Mouse (Mus musculus): ENCODE measurements at regions not wholly inside any gene's neighbourhood (a gene's known extent, or its start where the extent isn't known, plus 50 kb on each side); places are given as distances from the start of the nearest gene placed in this dataset.

- Histone ChIP-seq H3K4me2 (no peak overlapping the region), H3K9me3 (ENCODE audit: control insufficient read depth, low read length) (no peaks in the 10 kb centered on the region), H3K4me3 (ENCODE audit: low read depth, low read length) (no peak overlapping the region), H3K27me3 (replicated peaks; ENCODE audit: control insufficient read depth, insufficient read depth, low read length) (no peaks in the 10 kb centered on the region), H3K36me3 (ENCODE audit: control insufficient read depth, insufficient read depth, low read length) (no peaks in the 10 kb centered on the region), H3K4me1 (replicated peaks; ENCODE audit: control insufficient read depth, insufficient read depth, low read length) (peaks cover 2% of the 10 kb centered on the region), H3K27ac (ENCODE audit: low read depth, low read length) (no peak overlapping the region), H3K9ac (ENCODE audit: low read depth, low read length) (no peak overlapping the region)
- DNase-seq (ENCODE audit: low spot score) (no peak), ATAC-seq (replicated peaks; ENCODE audit: low FRiP score) (no peak)
- WGBS = 69% methylated on average over 4 of the region's 4 CpGs
Observed at GRCm38 (mm10) chr17:83115146-83115545, 99.9 kb upstream of the Pkdcc start.

GRCm38 (mm10) chr17:83115832-83116480 lies 99.1 kb upstream of the Pkdcc start:
- 59% methylated on average over 5 of the region's 6 CpGs for WGBS
- Histone ChIP-seq H3K4me3 (ENCODE audit: low read depth, low read length) (no peak overlapping the region), H3K4me1 (replicated peaks; ENCODE audit: control insufficient read depth, insufficient read depth, low read length) (no peaks in the 10 kb centered on the region; the same call in 1 of the 2 replicates), H3K9me3 (ENCODE audit: control insufficient read depth, low read length) (no peaks in the 10 kb centered on the region), H3K36me3 (ENCODE audit: control insufficient read depth, insufficient read depth, low read length) (no peaks in the 10 kb centered on the region), H3K4me2 (no peak overlapping the region), H3K27ac (ENCODE audit: low read depth, low read length) (no peak overlapping the region), H3K27me3 (replicated peaks; ENCODE audit: control insufficient read depth, insufficient read depth, low read length) (no peaks in the 10 kb centered on the region), H3K9ac (ENCODE audit: low read depth, low read length) (no peak overlapping the region)
- ATAC-seq (replicated peaks; ENCODE audit: low FRiP score) = no peak
- DNase-seq (ENCODE audit: low spot score) = no peak

- ATAC-seq (replicated peaks; ENCODE audit: low FRiP score) (no peak), DNase-seq (ENCODE audit: low spot score) (peak; percentile 28)
- Histone ChIP-seq H3K27me3 (replicated peaks; ENCODE audit: control insufficient read depth, insufficient read depth, low read length) (no peaks in the 10 kb centered on the region; the same call in 1 of the 2 replicates), H3K36me3 (ENCODE audit: control insufficient read depth, insufficient read depth, low read length) (no peaks in the 10 kb centered on the region), H3K4me1 (replicated peaks; ENCODE audit: control insufficient read depth, insufficient read depth, low read length) (peaks cover 27% of the 10 kb centered on the region), H3K9me3 (ENCODE audit: control insufficient read depth, low read length) (no peaks in the 10 kb centered on the region), H3K4me3 (ENCODE audit: low read depth, low read length) (no peak overlapping the region), H3K4me2 (no peak overlapping the region), H3K9ac (ENCODE audit: low read depth, low read length) (no peak overlapping the region), H3K27ac (ENCODE audit: low read depth, low read length) (no peak overlapping the region)
- WGBS = 65% methylated on average over 16 of the region's 16 CpGs
Observed at GRCm38 (mm10) chr17:83120665-83121232, 94.3 kb upstream of the Pkdcc start.

GRCm38 (mm10) chr17:83122525-83123280 lies 92.4 kb upstream of the Pkdcc start:
- Histone ChIP-seq H3K9me3 (ENCODE audit: control insufficient read depth, low read length) (no peaks in the 10 kb centered on the region), H3K4me1 (replicated peaks; ENCODE audit: control insufficient read depth, insufficient read depth, low read length) (peaks cover 29% of the 10 kb centered on the region), H3K9ac (ENCODE audit: low read depth, low read length) (peak overlapping the region; percentile 43; the same call in 1 of the 2 replicates), H3K27me3 (replicated peaks; ENCODE audit: control insufficient read depth, insufficient read depth, low read length) (no peaks in the 10 kb centered on the region; the same call in 1 of the 2 replicates), H3K36me3 (ENCODE audit: control insufficient read depth, insufficient read depth, low read length) (no peaks in the 10 kb centered on the region), H3K4me2 (peak overlapping the region; percentile 71), H3K27ac (ENCODE audit: low read depth, low read length) (0 out of 2 replicates have a peak overlapping the region, but pooled peaks have one; percentile 13), H3K4me3 (ENCODE audit: low read depth, low read length) (peak overlapping the region; percentile 45)
- DNase-seq (ENCODE audit: low spot score) (peak; percentile 70), ATAC-seq (replicated peaks; ENCODE audit: low FRiP score) (peak; percentile 54)
- 7% methylated on average over 20 of the region's 20 CpGs for WGBS

GRCm38 (mm10) chr17:83125057-83125456 lies 90.0 kb upstream of the Pkdcc start:
- no peak overlapping the region for H3K4me2 ChIP-seq
- H3K9ac ChIP-seq (ENCODE audit: low read depth, low read length) = no peak overlapping the region
- H3K9me3 ChIP-seq (ENCODE audit: control insufficient read depth, low read length) = no peaks in the 10 kb centered on the region
- no peaks in the 10 kb centered on the region; the same call in 1 of the 2 replicates for H3K27me3 ChIP-seq (replicated peaks; ENCODE audit: control insufficient read depth, insufficient read depth, low read length)
- H3K36me3 ChIP-seq (ENCODE audit: control insufficient read depth, insufficient read depth, low read length) = no peaks in the 10 kb centered on the region
- no peak for DNase-seq (ENCODE audit: low spot score)
- ATAC-seq (replicated peaks; ENCODE audit: low FRiP score) = no peak
- H3K27ac ChIP-seq (ENCODE audit: low read depth, low read length) = no peak overlapping the region
- H3K4me1 ChIP-seq (replicated peaks; ENCODE audit: control insufficient read depth, insufficient read depth, low read length) = peaks cover 29% of the 10 kb centered on the region
- H3K4me3 ChIP-seq (ENCODE audit: low read depth, low read length) = no peak overlapping the region

- H3K4me1 ChIP-seq (replicated peaks; ENCODE audit: control insufficient read depth, insufficient read depth, low read length) = peaks cover 23% of the 10 kb centered on the region
- WGBS = 53% methylated on average over 6 of the region's 6 CpGs
- H3K4me2 ChIP-seq = no peak overlapping the region
- no peaks in the 10 kb centered on the region for H3K27me3 ChIP-seq (replicated peaks; ENCODE audit: control insufficient read depth, insufficient read depth, low read length)
- no peak overlapping the region for H3K9ac ChIP-seq (ENCODE audit: low read depth, low read length)
- ATAC-seq (replicated peaks; ENCODE audit: low FRiP score) (no peak), DNase-seq (ENCODE audit: low spot score) (no peak)
- no peaks in the 10 kb centered on the region for H3K9me3 ChIP-seq (ENCODE audit: control insufficient read depth, low read length)
- H3K4me3 ChIP-seq (ENCODE audit: low read depth, low read length) = no peak overlapping the region
- H3K27ac ChIP-seq (ENCODE audit: low read depth, low read length) = no peak overlapping the region
- no peaks in the 10 kb centered on the region for H3K36me3 ChIP-seq (ENCODE audit: control insufficient read depth, insufficient read depth, low read length)
Observed at GRCm38 (mm10) chr17:83127842-83128241, 87.2 kb upstream of the Pkdcc start.

GRCm38 (mm10) chr17:83128843-83129544 lies 86.1 kb upstream of the Pkdcc start:
- H3K4me3 ChIP-seq (ENCODE audit: low read depth, low read length) = no peak overlapping the region
- 77% methylated on average over 14 of the region's 14 CpGs for WGBS
- no peaks in the 10 kb centered on the region for H3K27me3 ChIP-seq (replicated peaks; ENCODE audit: control insufficient read depth, insufficient read depth, low read length)
- no peaks in the 10 kb centered on the region for H3K9me3 ChIP-seq (ENCODE audit: control insufficient read depth, low read length)
- no peak overlapping the region for H3K9ac ChIP-seq (ENCODE audit: low read depth, low read length)
- no peak overlapping the region for H3K4me2 ChIP-seq
- ATAC-seq (replicated peaks; ENCODE audit: low FRiP score) (no peak), DNase-seq (ENCODE audit: low spot score) (no peak)
- no peaks in the 10 kb centered on the region for H3K36me3 ChIP-seq (ENCODE audit: control insufficient read depth, insufficient read depth, low read length)
- peaks cover 11% of the 10 kb centered on the region for H3K4me1 ChIP-seq (replicated peaks; ENCODE audit: control insufficient read depth, insufficient read depth, low read length)
- no peak overlapping the region for H3K27ac ChIP-seq (ENCODE audit: low read depth, low read length)

GRCm38 (mm10) chr17:83129658-83130057 lies 85.4 kb upstream of the Pkdcc start:
- no peak overlapping the region for H3K9ac ChIP-seq (ENCODE audit: low read depth, low read length)
- H3K27ac ChIP-seq (ENCODE audit: low read depth, low read length) = no peak overlapping the region
- no peaks in the 10 kb centered on the region for H3K36me3 ChIP-seq (ENCODE audit: control insufficient read depth, insufficient read depth, low read length)
- no peak overlapping the region for H3K4me2 ChIP-seq
- H3K4me3 ChIP-seq (ENCODE audit: low read depth, low read length) = no peak overlapping the region
- WGBS = 74% methylated on average over 7 of the region's 7 CpGs
- ATAC-seq (replicated peaks; ENCODE audit: low FRiP score) (no peak), DNase-seq (ENCODE audit: low spot score) (no peak)
- H3K9me3 ChIP-seq (ENCODE audit: control insufficient read depth, low read length) = no peaks in the 10 kb centered on the region
- H3K27me3 ChIP-seq (replicated peaks; ENCODE audit: control insufficient read depth, insufficient read depth, low read length) = no peaks in the 10 kb centered on the region
- H3K4me1 ChIP-seq (replicated peaks; ENCODE audit: control insufficient read depth, insufficient read depth, low read length) = peaks cover 4% of the 10 kb centered on the region; the same call in 1 of the 2 replicates
